Mouse (Mus musculus) myocyte (in vitro differentiated cells): Measurements from ENCODE around the gene Slc13a4.

Experiments
- CEBPB ChIP-seq: IDR thresholded peaks from 2 replicates; pipeline ENCODE4 v1.6.1; 2011; ENCODE audit warnings: mild to moderate bottlenecking, moderate library complexity; ENCODE audit not compliant: poor library complexity, insufficient read depth, severe bottlenecking
- E2F4 ChIP-seq: IDR thresholded peaks from one replicate; pipeline ENCODE4 v1.6.1; 2011; ENCODE audit warnings: mild to moderate bottlenecking, control low read depth, moderate library complexity; ENCODE audit not compliant: insufficient read depth
- MAX ChIP-seq: IDR thresholded peaks from one replicate; pipeline ENCODE4 v1.6.1; 2011; ENCODE audit warnings: low read depth, mild to moderate bottlenecking, control low read depth
- MYOD1 ChIP-seq, 3 experiments: IDR thresholded peaks; one replicate each; pipeline ENCODE4 v1.6.1; 2011; ENCODE audit warnings: control low read depth in 2 of 3, low read depth in 2 of 3, mild to moderate bottlenecking in 2 of 3, moderate library complexity in 1 of 3; ENCODE audit not compliant: insufficient read length in 2 of 3, control insufficient read depth in 1 of 3
- POLR2A ChIP-seq: IDR thresholded peaks from one replicate; pipeline ENCODE4 v1.6.1; 2011; ENCODE audit warnings: low read depth, mild to moderate bottlenecking, control low read depth, moderate library complexity; ENCODE audit not compliant: insufficient read length
- POLR2AphosphoS2 ChIP-seq: IDR thresholded peaks from one replicate; pipeline ENCODE4 v1.6.1; 2011; ENCODE audit warnings: low read depth, control low read depth; ENCODE audit not compliant: insufficient read length
- REST ChIP-seq: IDR thresholded peaks from one replicate; pipeline ENCODE4 v1.6.1; 2011; ENCODE audit warnings: mild to moderate bottlenecking, control low read depth, moderate library complexity; ENCODE audit not compliant: insufficient read depth, insufficient read length
- SRF ChIP-seq: IDR thresholded peaks from one replicate; pipeline ENCODE4 v1.6.1; 2011; ENCODE audit warnings: low read depth; ENCODE audit not compliant: control insufficient read depth, insufficient read length
- TCF12 ChIP-seq: IDR thresholded peaks from one replicate; pipeline ENCODE4 v1.6.1; 2011; ENCODE audit warnings: mild to moderate bottlenecking, control low read depth; ENCODE audit not compliant: poor library complexity, insufficient read depth, severe bottlenecking
- TCF3 ChIP-seq: IDR thresholded peaks from one replicate; pipeline ENCODE4 v1.6.1; 2011; ENCODE audit warnings: low read depth, control low read depth; ENCODE audit not compliant: insufficient read length
- USF1 ChIP-seq: IDR thresholded peaks from one replicate; pipeline ENCODE4 v1.6.1; 2011; ENCODE audit warnings: low read depth, mild to moderate bottlenecking, control low read depth, moderate library complexity

DNA sequence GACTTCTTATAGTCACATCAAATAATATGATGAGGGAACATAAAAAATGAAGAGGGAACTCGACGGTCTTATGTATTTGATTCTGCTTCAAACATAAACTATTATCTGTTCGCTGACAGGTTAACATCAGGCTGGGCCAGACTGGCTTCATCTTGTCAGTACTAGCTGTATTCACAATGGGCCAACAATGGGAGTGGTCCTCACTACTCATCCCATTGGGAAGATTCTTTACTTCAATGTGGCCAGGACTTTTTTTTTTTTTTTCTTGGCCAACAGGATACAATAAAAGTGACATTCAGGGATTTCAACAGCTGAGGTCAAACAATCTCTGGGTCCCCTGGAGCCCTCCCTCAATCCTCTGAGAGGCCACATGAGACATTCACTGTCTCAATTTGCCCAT is 43.9 kb upstream of the Slc13a4 start:
- TF ChIP-seq POLR2A = no peak
- no peak for TF ChIP-seq POLR2AphosphoS2
- no peak for TF ChIP-seq CEBPB
- no peak for TF ChIP-seq USF1
- no peak for TF ChIP-seq MAX
- TF ChIP-seq TCF12 = no peak
- TF ChIP-seq E2F4 = no peak
- TF ChIP-seq TCF3 = no peak
- TF ChIP-seq SRF = no peak
- TF ChIP-seq REST = no peak
- TF ChIP-seq MYOD1 (IDR thresholded peaks at IDR 0.05; ENCODE audit: control insufficient read depth in 1 of 3, insufficient read length in 2 of 3, low read depth in 2 of 3) = no peak
